Comparison of ENCODE assay signal across 19 mouse cellular contexts in genomic region chr1:148823146-148823545, GRCm38 (mm10).
A peak's percentile ranks its signal among the peaks of the same experiment; 100 is the strongest.
DNase-seq lines count a peak whose midpoint lies in the region; ATAC-seq and TF ChIP-seq lines count a peak whose summit lies in the region.
"Had no signal": no experiment of that assay in that cellular context is flagged by ENCODE, and none has a peak within 500 bp of the region (broad histone marks: within the 10 kb centered on the region; RNA-seq: fewer than 3 reads in every experiment).

No protein-coding gene starts in this region.

- no peaks in the 10 kb centered on the region for H3K36me3 ChIP-seq in kidney, adult 2 months (ENCODE audit: control insufficient read depth, insufficient read depth, low read length)
- no peaks in the 10 kb centered on the region for H3K36me3 ChIP-seq in kidney, embryonic 16.5 days (ENCODE audit: insufficient read depth, low read length)
- no peaks in the 10 kb centered on the region for H3K36me3 ChIP-seq in midbrain, embryonic 12.5 days
- H3K36me3 ChIP-seq in midbrain, embryonic 10.5 days = no peaks in the 10 kb centered on the region
- H3K36me3 ChIP-seq in hindbrain, embryonic 12.5 days = no peaks in the 10 kb centered on the region
- H3K36me3 ChIP-seq: embryonic facial prominence, embryonic 10.5 days; G1E; hindbrain, embryonic 13.5 days; limb, embryonic 15.5 days; neural tube, embryonic 15.5 days had no signal

- no peaks in the 10 kb centered on the region for H3K27me3 ChIP-seq in kidney, adult 2 months (replicated peaks; ENCODE audit: control insufficient read depth, insufficient read depth, low read length)
- no peaks in the 10 kb centered on the region for H3K27me3 ChIP-seq in kidney, embryonic 16.5 days (ENCODE audit: insufficient read depth, low read length)
- H3K27me3 ChIP-seq in midbrain, embryonic 12.5 days = no peaks in the 10 kb centered on the region
- no peaks in the 10 kb centered on the region for H3K27me3 ChIP-seq in midbrain, embryonic 10.5 days (ENCODE audit: low read depth, poor library complexity, severe bottlenecking)
- H3K27me3 ChIP-seq in hindbrain, embryonic 12.5 days = no peaks in the 10 kb centered on the region
- H3K27me3 ChIP-seq: hindbrain, embryonic 13.5 days; limb, embryonic 15.5 days; neural tube, embryonic 15.5 days had no signal

- H3K4me1 ChIP-seq in kidney, adult 2 months (ENCODE audit: control insufficient read depth, insufficient read depth, low read length) = no peaks in the 10 kb centered on the region
- no peaks in the 10 kb centered on the region for H3K4me1 ChIP-seq in kidney, embryonic 16.5 days (ENCODE audit: insufficient read depth, low read length)
- H3K4me1 ChIP-seq in midbrain, embryonic 12.5 days = no peaks in the 10 kb centered on the region
- peaks cover 3% of the 10 kb centered on the region; the same call in 1 of the 2 replicates for H3K4me1 ChIP-seq in midbrain, embryonic 10.5 days
- H3K4me1 ChIP-seq in hindbrain, embryonic 12.5 days = no peaks in the 10 kb centered on the region
- H3K4me1 ChIP-seq: hindbrain, embryonic 13.5 days; limb, embryonic 15.5 days; neural tube, embryonic 15.5 days had no signal

- TF ChIP-seq POLR2A in kidney, adult 2 months (IDR thresholded peaks at IDR 0.05; ENCODE audit: low read depth, low read length) = no peak

- H3K4me2 ChIP-seq in kidney, embryonic 16.5 days (replicated peaks; ENCODE audit: low read depth, low read length) = no peak overlapping the region
- no peak overlapping the region for H3K4me2 ChIP-seq in midbrain, embryonic 12.5 days (replicated peaks)
- H3K4me2 ChIP-seq in hindbrain, embryonic 12.5 days (replicated peaks) = no peak overlapping the region
- H3K4me2 ChIP-seq: hindbrain, embryonic 13.5 days; limb, embryonic 15.5 days; neural tube, embryonic 15.5 days had no signal

- no peak for TF ChIP-seq CTCF in kidney, adult 2 months (conservative IDR thresholded peaks at IDR 0.05; ENCODE audit: insufficient read depth, insufficient read length, low read depth, low read length)

- no peak overlapping the region for H3K4me3 ChIP-seq in kidney, adult 2 months (ENCODE audit: insufficient read depth, low read depth, low read length)
- no peak overlapping the region for H3K4me3 ChIP-seq in kidney, embryonic 16.5 days (ENCODE audit: low read length)
- H3K4me3 ChIP-seq in midbrain, embryonic 12.5 days = no peak overlapping the region
- no peak overlapping the region for H3K4me3 ChIP-seq in midbrain, embryonic 10.5 days
- H3K4me3 ChIP-seq in hindbrain, embryonic 12.5 days = no peak overlapping the region
- H3K4me3 ChIP-seq: embryonic facial prominence, embryonic 10.5 days; hindbrain, embryonic 13.5 days; limb, embryonic 15.5 days; neural tube, embryonic 15.5 days had no signal

- ATAC-seq in kidney, embryonic 16.5 days (ENCODE audit: low FRiP score, low TSS enrichment) = no peak
- ATAC-seq in midbrain, embryonic 12.5 days (ENCODE audit: low FRiP score, low read depth) = 0 out of 2 replicates have a peak, but pooled peaks have one; percentile 13
- no peak for ATAC-seq in hindbrain, embryonic 12.5 days (ENCODE audit: low FRiP score)

- peak; percentile 5 for DNase-seq in embryo, embryonic 10.5 days (ENCODE audit: low spot score)
- DNase-seq in embryo, embryonic 10 days (ENCODE audit: low spot score) = no peak
- DNase-seq in kidney, adult 2 months = peak; percentile 28
- DNase-seq in midbrain, embryonic 10.5 days (ENCODE audit: low spot score) = no peak
- DNase-seq: adrenal gland, postnatal 10 days; cerebellum, adult 9-10 months; left cerebral cortex, postnatal 4 days; lung, postnatal 4 days; thymus, adult 2 months; thymus, postnatal 4 days had no signal

- no peaks in the 10 kb centered on the region for H3K9me3 ChIP-seq in kidney, embryonic 16.5 days (ENCODE audit: low read length)
- no peaks in the 10 kb centered on the region for H3K9me3 ChIP-seq in midbrain, embryonic 12.5 days
- no peaks in the 10 kb centered on the region for H3K9me3 ChIP-seq in midbrain, embryonic 10.5 days (replicated peaks)
- H3K9me3 ChIP-seq in hindbrain, embryonic 12.5 days (replicated peaks) = no peaks in the 10 kb centered on the region
- H3K9me3 ChIP-seq: embryonic facial prominence, embryonic 10.5 days; hindbrain, embryonic 13.5 days; limb, embryonic 15.5 days; neural tube, embryonic 15.5 days had no signal

- WGBS in kidney, adult 2 months = 37% methylated on average over 3 of the region's 3 CpGs
- 48% methylated on average over 3 of the region's 3 CpGs for WGBS in kidney, embryonic 16.5 days
- WGBS in midbrain, embryonic 12.5 days = 47% methylated on average over 3 of the region's 3 CpGs
- 52% methylated on average over 3 of the region's 3 CpGs for WGBS in midbrain, embryonic 10.5 days
- WGBS in hindbrain, embryonic 12.5 days = 37% methylated on average over 3 of the region's 3 CpGs

- H3K27ac ChIP-seq in kidney, adult 2 months (ENCODE audit: insufficient read depth, low read depth, low read length) = no peak overlapping the region
- H3K27ac ChIP-seq in kidney, embryonic 16.5 days (ENCODE audit: low read length) = no peak overlapping the region
- no peak overlapping the region for H3K27ac ChIP-seq in midbrain, embryonic 12.5 days (replicated peaks)
- H3K27ac ChIP-seq in midbrain, embryonic 10.5 days (replicated peaks) = no peak overlapping the region
- no peak overlapping the region for H3K27ac ChIP-seq in hindbrain, embryonic 12.5 days
- H3K27ac ChIP-seq: embryonic facial prominence, embryonic 10.5 days; hindbrain, embryonic 13.5 days; limb, embryonic 15.5 days; neural tube, embryonic 15.5 days; stomach, postnatal 0 days had no signal

- no peak overlapping the region for H3K9ac ChIP-seq in kidney, embryonic 16.5 days (replicated peaks; ENCODE audit: low read length)
- H3K9ac ChIP-seq in midbrain, embryonic 12.5 days (replicated peaks) = no peak overlapping the region
- H3K9ac ChIP-seq in hindbrain, embryonic 12.5 days = no peak overlapping the region
- H3K9ac ChIP-seq: hindbrain, embryonic 13.5 days; limb, embryonic 15.5 days; neural tube, embryonic 15.5 days had no signal

Comparison
In these comparisons a context has a peak if more than half of its experiments do, and no peak if none do; other contexts are left out.
1. DNase-seq: peak in embryo, embryonic 10.5 days (single experiment) and kidney, adult 2 months (single experiment); none in embryo, embryonic 10 days (single experiment) and midbrain, embryonic 10.5 days (single experiment).